Mouse (Mus musculus) adrenal gland, adult 18-20 months (tissue): ENCODE measurements around the gene Entpd7. TPM values are rescaled to one million over a fixed set of nuclear protein-coding genes. Genes with fewer than 3 reads are reported as not detected.

Experiments
- DNase-seq, 2 experiments: peaks; one replicate each; pipeline ENCODE4 v3.0.0; 2021 to 2022; ENCODE audit warnings: low spot score in 2 of 2
- total RNA-seq, 2 experiments: library from RNA; stranded (reverse); gene quantifications; 1 replicate in 1 of 2; 2 replicates in 1 of 2; pipeline ENCODE4 v1.2.3; 2021

The Entpd7 gene
- total RNA-seq, 2 experiments from 2014 or later = 13.0 to 20.6 TPM

DNA sequence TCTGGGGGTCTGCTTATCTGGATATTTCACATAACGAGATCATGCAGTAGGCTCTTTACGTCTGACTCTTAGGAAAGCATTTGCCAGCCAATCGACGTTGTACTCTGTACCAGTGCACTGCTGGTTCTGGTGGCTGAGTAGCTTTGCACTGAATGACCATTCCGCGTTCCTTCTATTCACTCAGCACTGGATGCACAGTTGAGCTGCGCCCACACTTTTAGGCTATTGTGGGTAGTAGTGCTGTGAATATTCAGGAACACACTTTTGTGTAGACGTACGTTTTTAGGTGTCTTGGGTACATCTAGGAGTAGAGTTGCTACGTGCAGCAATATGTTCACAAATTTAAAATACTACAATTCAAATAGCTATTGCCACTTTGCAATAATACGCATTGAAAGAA is 30.6 kb downstream of the Entpd7 start:
- DNase-seq = no peak

DNA sequence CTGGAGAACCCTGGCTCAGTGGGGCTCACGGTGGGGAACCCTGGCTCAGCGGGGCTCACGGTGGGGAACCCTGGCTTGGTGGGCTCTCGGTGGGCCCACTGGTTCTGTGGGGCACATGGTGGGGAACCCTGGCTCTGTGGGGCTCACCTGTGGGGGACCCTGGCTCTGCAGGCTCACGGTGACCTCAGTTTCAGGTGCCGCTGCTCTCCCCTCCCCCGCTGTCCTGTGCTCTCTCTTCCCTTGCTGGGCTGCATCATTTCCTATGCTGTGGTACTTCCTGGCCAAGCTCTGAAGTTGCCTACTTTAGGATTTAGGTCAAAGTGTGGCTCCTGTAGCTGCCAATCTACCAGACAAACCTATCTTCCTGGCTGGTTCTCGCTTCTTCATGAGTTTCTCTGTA is 33.4 kb downstream of the Entpd7 start:
- DNase-seq = no peak

DNA sequence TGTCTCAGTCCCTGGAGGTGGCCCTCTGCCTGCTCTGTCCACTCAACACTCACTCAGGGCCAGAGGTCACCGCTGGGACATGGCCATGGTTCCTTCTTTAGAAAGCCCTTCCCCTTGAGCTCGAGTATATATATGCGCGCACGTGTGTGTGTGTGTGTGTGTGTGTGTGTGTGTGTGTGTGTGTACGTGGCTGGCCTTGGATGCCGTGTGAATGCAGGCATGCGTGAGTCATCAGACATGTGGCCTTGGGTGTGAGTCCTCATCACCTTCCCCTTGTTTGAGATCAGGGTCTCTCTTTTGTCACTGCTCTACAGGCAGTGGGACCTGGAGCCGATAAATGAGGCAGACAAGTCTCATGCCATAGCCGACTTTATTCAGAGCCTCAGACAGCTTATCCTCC is 34.0 kb downstream of the Entpd7 start:
- DNase-seq = peak in 1 of 2 experiments; percentile 31

DNA sequence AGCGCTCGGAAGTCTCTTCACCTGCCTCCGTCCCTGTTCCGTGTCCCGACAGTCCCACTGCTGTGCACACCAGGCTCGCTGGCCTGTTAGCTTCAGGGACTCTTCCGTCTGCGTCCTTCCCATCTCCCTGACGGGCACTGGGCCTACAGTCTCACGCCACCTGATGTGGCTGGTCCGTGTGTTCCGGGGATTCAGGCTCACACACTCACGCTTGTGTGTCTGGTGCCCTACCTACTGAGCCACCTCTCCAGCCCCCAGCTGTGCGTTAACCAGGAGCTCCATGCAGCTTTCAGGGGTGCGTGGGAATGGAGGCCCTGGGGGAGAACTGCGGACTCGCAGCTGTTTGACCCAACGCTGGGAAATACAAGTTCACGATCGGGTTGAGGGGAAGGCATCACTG is 34.7 kb downstream of the Entpd7 start:
- DNase-seq = no peak

DNA sequence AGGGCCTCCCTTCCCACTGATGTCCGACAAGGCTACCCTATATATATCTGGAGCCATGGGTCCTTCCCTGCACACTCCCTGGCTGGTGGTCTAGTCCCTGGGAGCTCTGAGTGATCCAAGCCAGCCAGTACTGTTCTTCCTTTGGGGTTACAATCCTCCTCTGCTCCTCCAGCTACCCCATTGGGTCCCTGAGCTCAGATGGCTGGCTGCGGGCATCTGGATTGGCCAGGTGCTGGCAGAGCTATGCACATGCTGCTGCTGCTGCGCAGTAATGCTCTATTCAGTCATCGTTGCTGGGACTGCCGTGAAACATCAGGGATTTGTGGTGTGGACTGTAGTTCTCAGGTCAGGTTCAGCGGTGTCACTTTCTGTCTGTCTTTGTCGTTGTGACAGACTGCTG is 35.3 kb downstream of the Entpd7 start:
- no peak for DNase-seq

DNA sequence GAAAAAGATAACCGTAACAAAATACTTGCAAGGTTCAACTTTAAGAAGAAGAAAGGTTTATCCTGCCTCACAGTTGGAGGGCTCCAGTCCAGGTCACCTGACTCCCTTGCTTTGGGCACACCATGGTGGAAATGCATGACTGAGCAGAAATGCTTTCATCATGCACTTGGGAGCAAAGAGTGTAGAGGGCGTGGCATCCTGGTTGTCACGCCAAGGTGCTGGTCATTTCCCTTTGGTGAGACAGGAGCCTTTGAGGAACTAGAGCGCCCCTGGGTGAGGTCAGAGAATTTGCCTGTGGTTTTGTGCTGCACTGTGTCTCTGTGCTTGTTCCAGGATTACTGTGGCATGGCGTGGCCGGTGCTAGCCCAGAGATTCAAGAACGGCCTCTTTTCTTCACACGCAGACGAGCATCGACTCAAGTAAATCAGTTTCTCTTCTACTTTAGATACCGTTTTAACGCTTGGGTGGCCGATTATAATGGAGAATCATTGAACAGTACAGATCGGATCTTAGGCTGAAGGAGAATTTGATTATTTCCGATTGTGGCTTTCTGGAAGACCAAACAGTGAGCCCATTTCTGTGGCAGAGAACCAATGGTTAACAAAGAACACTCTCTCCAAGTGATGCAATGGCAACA is 37.2 kb downstream of the Entpd7 start:
- no peak for DNase-seq

DNA sequence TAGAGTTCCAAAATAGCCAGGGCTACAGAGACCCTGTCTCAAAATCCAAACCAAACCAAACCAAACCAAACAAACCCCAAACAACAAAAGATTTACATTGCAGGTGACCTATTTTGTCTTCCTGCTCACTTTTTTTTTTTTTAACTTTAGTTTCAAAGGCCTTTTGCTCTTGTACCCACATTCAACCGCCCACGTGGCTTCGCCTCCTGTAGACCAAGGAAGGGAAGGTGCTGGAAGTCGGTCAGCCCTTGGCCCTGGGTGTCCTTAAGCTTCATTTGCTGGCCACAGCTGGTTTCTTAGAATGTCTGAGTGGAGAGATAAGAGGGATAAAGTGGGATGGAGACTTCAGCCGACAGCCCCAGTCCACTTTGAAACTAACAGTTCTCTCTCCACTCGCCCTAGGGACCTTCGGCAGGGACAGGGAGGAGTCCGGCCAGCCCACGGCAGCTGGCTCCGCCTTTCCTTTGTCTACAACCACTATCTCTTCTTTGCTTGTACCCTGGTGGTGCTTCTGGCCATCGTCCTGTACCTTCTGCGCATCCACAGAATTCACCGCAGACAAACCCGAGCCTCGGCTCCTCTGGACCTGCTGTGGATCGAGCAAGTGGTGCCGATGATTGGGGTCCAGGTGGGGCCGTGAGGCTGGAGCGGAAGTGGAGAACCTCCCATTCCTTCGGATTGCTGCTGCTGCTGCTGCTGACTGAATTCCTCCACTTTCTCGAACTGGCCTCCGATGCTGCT is 40.0 kb downstream of the Entpd7 start:
- no peak for DNase-seq

DNA sequence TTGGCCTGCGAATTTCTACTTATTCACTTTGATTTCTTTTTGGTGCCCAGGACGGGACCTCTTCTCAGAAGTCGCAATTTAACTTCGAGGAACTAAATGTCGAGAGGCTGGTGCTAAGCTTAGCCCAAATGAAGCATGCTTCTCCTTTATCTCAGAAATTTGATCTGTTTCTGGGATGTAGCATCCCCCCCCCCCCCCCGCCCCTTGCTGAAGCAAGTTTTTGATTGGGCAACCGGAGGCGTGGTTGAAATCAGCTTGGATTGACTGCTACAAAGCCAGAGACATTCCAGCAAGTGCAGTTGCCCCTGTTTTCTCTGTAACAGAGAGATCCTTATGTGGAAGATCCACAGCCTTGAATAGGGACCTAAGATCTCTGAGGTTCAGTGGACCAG is 40.6 kb downstream of the Entpd7 start:
- no peak for DNase-seq

DNA sequence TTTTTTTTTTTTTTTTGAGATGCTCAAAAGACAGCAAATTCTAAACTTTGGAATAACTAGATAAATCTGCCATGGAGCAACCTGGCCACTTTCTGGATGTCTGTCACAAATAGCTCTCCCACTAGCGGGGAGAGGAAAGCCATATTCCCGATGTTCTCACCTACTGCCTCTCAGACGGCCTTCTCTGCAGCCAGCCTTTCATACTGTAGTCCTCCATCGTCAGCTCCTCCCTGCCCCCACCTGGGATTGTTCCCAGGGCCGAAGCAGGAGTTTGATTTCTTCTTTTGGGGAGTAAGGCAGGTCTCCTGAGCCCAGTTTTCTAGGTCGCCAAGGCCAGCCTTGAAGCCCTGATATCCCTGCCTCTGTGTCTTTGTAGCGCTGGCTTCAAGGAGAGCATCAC is 41.7 kb downstream of the Entpd7 start:
- no peak for DNase-seq

DNA sequence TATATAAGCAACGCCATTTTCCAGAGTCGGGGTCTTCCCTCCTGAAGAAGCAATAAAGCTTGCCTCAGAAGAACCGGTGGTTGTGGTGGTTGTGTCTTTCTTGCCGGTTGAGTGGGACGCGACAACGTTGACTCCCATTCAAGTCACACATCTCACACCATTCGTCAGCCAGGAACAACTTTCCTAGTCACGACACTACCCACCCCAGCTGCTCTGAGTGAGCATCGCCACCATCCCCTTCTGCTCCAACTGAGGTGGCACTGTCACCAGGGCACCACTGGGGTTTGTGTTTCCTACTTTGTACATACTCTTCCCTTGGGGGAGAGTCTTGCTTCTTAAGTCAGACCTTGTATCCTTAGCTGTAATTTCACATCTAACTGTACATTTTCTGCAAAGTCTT is 48.9 kb downstream of the Entpd7 start:
- DNase-seq = no peak

DNA sequence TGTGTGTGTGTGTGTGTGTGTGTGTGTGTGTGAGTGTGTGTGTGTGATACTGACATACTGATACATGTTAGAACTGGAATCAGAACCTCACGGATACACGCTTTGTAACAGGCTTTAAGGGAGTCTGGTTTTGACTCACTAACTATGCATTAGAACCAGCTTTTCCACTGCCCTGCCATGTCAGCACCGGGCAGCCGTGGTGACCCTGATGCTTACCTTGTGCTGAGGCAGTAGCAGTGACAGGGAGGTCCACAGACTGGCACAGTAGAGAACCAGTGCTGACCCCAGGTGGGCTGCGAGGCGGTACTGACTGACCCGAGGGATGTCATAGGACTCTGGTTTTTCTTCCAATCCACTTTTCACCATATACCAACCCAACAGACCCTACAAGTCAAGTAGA is 53.9 kb downstream of the Entpd7 start:
- no peak for DNase-seq

DNA sequence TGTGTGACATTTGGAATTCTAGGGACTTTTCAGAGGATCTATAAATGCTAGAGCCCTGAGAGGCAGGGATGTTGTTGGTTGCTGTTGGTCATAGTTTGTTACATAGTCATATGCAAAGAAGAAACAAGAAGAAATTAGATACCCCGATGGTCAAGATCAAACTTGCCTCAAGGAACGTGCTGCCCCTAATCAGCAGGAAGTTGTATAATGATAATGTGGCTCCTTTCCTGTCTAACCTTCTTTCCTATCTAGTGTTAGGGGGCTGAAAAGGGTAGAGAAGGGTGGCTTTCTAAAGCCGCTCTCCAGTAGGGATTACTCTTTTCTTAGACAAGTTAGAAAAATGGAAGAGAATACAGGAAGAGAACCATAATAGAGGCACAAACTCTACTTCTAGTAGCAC is 56.3 kb downstream of the Entpd7 start:
- no peak for DNase-seq

DNA sequence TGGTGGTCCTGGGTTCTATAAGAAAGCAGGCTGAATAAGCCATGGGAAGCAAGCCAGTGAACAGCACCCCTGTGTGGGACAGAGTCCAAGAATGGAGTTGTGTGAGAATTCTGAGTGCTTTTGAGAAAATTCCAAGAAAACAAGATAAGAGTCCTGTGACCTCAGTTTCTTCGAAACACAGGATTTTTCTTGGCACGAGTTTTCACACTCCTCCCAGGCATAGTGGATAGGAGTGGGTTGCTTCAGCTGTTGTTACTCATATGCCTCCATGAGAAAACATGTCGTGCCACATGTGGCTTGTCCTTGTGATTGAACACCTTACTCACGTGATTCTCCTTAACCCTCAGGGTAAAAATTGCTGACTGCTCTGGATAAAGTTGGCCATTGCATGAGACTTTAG is 58.4 kb downstream of the Entpd7 start:
- no peak for DNase-seq

DNA sequence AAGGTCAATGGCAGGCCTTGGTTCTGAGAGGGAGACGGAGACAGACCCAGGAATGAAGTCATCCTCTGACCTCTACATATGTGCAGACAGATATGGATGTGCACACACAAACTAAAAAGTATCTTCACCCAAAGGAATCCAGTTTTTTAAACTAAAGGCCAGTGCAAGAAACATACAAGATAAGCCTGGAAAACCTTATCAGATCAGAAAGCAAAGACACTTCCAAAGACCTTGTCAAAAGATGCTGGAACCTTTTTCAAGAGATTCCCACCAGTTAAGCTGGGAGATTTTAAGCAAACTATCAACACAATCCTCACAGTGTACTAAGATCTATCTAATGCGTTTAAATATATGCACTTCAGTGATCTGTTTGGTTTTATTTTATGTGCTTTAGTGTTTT is 60.5 kb downstream of the Entpd7 start:
- DNase-seq = no peak

DNA sequence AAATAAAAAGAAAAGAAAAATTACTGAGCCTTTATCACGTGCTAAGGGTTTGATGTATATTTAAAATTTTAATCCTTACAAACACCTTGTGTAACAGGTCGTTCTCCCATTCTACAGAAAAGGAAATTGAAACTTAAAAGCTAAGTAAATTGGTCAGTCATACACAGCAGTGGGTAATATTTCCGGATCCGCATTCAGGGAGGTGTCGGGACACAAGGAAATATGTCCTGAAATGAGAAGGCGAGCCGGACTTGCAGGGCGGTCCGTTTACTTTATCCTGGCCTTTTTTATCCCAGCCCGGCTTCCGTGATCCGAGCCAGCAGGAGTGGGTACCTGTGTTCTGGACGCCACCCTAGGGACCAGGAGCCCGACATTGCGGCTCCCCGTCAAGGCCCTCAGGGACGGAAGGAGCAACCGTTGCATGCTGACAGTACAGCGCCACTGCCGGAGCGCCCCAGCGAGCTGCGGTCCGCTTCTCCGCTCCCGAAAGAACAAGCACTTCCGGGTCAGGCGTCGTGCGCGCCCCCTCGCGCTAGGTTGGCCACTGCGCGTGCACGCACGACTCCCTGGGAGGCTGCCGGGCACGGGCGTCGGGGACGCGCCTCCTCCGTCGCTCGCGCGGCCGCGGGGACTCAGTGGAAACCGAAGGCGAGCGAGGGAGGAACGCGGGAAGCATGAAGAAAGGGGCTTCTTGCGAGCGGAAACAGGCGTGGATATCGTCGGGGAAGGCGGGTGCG is 63.2 kb downstream of the Entpd7 start, which contains the start of the genes Cutc and Cox15:
Gene Cutc (plus strand): TSS at position 508 of the 737 bp plus-strand sequence.
Gene Cox15 (minus strand): TSS at position 512 of the 737 bp plus-strand sequence.
- DNase-seq = peak; percentile 98

DNA sequence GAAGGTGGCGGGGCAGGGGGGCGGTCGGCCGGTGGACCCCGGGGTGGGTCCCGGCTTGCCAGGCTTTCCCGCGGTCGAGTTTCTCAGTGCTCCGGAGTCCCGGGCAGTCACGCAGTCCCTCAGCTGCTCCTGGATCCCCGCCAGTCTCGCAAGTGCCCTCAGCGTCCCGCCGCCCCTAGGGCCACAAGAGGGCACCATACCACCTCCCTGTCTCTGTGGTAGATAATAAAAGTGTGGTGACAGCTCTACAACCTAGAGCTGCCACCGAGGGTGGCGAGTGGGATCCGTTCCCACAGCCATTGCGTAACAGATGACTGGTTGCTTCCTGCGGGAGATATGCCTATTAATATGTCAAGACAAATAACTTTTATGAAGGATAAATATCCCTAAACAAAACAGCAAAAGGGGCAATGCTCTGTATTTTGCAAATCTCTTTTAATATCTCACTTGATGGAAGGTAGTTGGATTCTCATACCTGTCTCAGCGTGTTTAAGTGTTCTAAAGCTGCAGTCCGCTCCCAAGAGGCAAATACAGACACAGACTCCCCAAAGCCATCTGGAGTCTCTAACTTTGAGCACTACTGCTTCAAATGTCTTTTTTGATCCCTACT is 63.9 kb downstream of the Entpd7 start:
- DNase-seq = peak; percentile 90 to 91

DNA sequence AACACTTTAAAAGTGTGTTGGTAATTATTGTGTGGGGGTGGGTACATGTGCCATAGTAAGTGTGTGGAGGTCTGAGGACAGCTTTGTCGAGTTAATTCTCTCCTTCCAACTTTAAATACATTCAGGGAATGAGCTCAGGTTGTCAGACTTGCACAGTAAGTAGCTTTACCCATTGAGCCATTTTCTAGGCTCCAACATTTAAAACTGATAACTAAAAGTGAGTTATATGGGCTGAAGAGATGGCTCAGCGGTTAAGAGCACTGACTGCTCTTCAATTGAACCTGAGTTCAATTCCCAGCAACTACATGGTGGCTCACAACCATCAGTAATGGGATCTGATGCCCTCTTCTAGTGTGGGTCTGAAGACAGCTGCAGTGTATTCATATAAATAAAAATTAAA is 64.8 kb downstream of the Entpd7 start:
- DNase-seq = no peak

DNA sequence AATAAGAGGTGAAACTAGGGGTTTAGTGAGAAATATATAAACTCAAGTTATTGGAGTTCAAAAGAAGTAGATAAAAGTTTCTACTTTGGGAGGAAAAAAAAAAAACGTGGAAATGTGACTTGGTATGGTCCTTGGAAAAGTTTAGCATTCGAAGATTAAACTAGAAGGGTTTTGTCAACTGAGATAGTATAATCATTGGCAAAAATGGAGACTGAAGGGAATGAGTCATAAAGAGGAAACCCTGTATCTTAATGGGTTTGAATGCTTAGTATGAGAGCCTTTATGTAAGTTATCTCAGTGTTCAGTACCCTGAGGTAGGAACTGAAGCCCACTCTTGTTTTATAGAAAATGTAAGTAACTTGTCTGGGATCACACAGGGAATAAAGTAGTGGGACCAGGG is 65.4 kb downstream of the Entpd7 start:
- no peak for DNase-seq

DNA sequence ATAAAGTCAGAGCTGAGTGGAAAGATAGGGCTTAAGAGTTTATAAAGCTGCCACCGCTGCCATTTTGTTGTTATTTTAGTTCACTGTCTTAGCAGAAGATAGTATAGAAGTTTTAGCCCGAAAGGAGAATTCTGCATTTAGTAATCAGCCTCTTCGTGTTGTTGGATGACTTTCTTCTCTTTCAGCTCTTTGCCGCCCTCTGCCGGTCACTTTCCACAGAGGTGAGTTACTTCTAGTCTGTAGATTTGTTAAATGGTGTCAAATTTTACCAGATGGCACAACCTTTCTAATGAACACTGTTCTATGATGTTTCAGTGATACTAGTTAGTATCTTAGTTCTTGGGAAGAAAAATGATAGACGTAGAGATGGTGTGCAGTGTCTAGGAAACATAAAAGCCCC is 71.0 kb downstream of the Entpd7 start:
- DNase-seq = peak; percentile 61 to 75

DNA sequence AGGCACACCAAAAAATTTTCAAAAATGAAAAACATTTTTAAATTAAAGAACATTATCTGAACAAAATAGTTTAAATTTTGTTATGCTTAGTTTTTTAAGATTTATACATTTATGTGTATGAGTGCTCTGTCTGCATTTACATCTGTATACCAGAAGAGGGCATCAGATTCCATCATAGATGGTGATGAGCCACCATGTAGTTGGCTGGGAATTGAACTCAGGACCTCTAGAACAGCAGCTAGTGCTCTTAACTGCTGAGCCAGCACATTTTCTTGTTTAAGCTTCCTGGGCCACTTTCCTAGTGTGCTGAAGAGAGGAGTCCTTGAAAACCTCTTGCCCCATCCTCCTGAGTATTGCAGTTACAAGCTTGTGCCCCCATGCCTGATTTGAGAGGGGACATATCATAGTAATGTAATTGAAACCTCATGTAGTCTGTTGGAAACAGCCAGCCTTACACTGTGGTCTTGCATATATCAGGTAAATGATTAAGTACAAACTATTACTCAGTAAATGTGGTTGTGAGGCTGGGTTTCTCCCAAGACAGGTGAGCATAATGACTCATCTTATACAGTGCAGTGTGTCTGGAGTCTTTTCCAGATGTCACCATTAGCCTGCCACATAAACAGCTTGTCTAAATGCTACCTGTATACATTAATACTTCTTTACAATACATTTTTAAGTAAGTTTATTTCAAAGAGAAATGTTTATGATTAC is 72.2 kb downstream of the Entpd7 start:
- no peak for DNase-seq

DNA sequence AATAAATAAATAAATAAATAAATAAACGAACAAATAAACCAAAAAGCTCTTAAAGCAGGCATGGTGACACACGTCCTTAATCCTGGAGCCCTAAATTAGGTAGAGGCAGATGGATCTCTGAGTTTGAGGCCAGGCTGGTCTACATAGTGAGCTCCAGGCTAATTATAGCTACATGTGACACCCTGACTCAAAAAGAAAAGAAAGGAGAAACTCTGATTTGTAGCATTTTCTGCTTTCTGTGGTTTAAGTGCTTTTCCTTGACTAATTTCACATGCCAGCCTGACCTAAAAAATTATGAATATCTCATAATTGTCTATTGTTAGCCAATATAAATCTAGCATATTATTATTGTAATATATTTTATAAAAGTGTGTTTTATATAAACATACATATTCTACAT is 72.9 kb downstream of the Entpd7 start:
- no peak for DNase-seq
